Mouse (Mus musculus) mesoderm, embryonic 11.5 days (tissue): Measurements from ENCODE around the gene Ston1.

ENCODE experiments used
- DNase-seq: peaks from one replicate; pipeline ENCODE4 v3.0.0-alpha.2; 2012; ENCODE audit warnings: low read depth, low spot score

Gene Ston1

DNA sequence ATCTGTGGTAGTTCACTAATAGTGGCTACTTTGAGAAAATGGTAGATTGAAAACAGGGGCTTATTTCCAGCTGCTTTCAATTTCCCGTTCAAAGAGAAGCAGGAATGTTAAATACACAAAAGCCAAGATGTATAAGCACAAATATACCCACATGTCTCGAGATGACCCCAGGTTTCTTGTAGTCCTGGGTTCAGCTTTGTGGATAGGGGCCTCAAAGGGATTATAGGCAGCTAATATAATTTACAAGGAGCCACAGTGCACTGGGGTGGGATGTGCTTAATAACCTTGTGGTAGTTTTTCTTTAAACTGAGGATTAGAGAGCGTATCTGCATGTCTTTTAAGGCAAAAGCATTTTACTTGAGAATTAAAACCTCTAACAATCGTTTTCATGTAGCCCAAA is 73.3 kb downstream of the Ston1 start:
- DNase-seq, result no peak

DNA sequence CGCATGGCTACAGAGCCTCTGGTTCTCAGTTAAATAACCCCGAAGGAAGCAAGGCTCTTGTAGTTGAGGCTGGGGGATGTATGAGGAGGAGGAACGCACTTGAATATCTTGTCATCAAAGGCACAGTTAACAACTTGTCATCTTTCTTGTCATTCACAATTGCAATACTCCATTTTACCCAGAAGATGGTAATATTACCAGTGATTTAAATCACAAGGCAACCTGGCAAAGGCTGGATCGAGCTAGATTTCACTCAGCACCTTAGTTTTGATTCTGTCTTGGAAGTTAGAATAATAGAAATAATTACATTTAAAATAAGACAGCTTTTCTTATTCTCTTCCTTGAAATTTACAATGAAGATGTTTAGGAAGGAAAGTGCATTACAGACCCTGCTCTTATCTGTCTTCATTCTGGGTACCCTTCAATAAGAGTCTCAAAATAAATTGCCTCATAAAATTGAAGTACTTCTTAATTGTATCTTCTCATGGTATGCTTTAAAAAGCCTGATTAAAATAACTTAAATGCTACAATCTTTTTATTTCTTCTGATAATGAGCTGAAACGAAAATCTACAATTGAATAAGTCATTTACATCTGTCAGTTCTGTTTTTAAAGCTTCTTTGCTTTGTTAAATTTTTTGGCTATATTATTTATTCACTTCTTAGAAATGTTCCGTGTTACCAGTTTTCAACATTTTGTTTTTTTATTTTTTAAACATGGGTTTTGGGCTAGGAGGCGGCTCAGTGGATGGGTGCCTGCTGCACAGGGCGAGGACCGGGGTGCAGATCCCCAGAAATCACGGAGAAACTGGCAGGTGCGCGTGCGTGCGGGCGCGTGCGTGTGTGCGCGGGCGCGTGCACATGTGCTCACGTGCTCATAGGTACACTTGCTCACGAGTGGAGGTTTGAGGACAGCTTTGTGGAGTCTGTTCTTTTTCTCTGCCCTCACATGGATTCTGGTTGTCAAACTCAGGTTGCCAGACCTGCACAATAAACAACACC is 78.1 kb downstream of the Ston1 start:
- DNase-seq, result no peak

DNA sequence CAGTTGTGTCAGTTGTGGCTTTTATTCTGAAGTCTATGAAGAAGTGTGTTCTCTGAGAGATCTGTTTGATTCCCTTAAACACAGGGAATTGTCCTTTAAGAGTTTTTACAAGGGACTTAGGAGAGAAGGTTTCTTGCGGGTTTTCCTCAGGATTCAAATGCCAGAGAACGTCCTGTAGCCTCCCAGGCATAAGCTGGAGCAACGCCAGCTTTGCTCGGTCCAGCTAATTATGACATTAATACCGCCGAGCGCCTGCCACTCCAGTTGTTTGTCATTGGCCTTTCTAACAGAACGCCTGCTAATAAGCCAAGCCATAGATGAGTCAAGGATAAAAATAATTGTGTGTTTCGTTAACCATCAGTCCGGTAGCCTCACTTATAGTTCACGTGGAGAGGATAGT is 90.7 kb downstream of the Ston1 start:
- DNase-seq, result no peak

DNA sequence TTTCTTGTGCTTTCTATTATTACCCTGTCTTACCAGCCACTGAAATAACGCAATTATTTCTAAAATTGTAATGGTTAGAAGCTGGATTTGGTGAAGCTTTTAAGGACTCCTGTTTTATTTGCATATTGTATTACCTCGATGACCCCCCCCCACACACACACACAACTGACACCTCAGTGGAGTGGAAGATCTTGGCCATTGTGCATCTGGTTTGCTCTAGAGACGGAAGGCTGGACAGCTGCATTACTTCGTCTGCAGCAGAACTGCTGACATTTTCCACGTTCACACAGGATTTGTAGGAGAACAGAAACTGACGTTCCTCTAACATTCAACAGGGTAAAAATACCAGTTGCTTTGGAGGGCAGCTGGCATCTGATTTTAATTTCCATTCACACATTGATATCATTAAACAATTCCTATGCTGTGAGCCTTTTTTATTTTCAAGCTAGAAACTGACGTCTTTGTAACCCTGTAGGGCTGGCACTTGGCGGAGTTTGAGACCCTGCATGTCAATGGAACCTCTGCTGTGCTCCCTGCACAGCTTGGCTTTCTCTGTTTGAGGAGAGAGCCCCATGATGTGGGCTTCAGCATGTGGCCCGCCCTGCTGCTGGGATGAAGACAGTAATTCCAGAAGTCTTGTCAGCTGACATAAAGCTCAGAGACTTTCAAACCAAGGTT is 99.3 kb downstream of the Ston1 start:
- no peak for DNase-seq

DNA sequence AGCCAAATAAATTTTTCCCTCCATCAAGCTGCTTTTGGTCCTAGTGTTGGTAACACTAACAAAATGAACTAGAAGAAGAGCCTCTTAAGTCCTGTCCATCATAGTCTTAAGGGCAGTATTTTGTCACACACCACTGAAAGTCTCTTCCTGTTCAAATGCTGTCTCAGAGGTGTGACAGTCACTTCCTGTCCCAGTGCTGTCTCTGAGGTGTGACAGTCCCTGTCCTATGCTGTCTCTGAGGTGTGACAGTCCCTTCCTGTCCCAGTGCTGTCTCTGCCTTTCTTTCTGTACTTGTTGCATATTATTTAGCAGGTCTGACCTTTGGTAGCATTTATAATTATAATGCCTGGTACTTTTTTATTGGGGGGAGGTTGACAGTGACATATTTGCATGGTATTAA is 103.4 kb downstream of the Ston1 start:
- no peak for DNase-seq

DNA sequence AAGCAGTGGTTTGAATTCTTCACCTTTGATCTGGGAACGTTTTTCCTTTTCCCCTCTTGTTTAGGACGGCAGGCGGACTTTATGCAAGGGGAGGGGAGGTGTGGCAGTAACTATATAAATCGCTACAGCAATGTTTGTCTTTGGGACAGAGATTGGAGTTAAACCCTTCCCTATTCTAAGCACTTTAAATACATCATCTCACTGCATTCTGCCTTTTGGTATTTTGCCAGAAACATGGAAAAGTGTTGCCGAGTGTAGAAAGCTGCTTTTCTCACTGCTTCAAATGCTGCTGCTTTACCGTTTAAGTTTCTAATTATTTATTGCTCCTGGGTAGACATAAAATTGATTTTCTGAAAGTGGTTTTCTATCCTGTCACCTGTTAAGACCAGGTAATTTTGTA is 104.9 kb downstream of the Ston1 start:
- no peak for DNase-seq

DNA sequence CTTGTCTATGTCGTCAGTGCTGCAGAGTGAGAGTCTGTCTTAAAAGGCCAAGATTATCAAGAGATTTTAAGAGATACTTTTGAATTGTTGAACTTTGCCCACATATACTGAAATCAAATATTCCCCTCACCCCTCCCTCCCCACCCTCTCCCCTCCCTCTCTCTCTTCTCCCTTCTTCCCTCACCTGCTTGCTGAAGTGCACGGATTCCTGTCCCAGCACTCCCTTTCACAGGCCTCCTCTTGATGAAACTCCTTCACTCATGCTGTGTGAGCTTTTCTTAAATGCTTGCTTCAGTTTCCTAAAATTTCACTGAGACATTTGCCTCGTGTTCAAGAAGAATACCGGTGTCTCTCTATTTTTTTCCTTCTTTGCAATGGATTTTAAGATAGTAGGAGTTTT is 105.6 kb downstream of the Ston1 start:
- no peak for DNase-seq

DNA sequence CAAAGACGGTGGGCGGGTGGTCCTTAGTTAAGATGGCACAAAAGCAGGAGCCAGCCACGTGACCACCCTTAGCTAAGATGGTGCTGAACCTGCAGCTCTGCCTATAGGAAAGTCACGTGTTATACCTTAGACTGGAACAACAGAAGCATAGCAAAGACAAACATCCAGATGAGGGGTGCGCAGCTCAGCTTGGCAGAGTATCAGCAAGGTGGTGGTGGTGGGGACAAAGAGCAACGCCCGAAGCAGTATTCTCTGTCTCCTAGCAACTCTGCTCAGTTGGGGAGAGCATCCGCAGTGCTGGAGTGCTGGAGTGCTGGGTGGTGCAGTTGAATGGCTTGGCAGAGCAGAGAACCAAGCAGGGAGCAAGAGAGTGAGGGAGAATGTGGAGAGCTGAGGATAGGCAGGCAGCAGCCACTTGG is 108.8 kb downstream of the Ston1 start:
- no peak for DNase-seq
